Mouse (Mus musculus) cerebellum, adult 2 months (tissue): ENCODE results near the gene Tpcn1.

Experiments used
- CTCF ChIP-seq: fragments of 200-500 bp; IDR thresholded peaks from 2 replicates; pipeline ENCODE4 v1.5.1; 2011; ENCODE audit warnings: low read depth, mild to moderate bottlenecking, control low read depth, low read length, moderate library complexity, borderline replicate concordance; ENCODE audit not compliant: insufficient read depth
- POLR2A ChIP-seq: fragments of 200-500 bp; IDR thresholded peaks from 2 replicates; pipeline ENCODE4 v1.6.1; 2011; ENCODE audit warnings: low read length, control low read depth, borderline replicate concordance; ENCODE audit not compliant: insufficient read depth

DNA sequence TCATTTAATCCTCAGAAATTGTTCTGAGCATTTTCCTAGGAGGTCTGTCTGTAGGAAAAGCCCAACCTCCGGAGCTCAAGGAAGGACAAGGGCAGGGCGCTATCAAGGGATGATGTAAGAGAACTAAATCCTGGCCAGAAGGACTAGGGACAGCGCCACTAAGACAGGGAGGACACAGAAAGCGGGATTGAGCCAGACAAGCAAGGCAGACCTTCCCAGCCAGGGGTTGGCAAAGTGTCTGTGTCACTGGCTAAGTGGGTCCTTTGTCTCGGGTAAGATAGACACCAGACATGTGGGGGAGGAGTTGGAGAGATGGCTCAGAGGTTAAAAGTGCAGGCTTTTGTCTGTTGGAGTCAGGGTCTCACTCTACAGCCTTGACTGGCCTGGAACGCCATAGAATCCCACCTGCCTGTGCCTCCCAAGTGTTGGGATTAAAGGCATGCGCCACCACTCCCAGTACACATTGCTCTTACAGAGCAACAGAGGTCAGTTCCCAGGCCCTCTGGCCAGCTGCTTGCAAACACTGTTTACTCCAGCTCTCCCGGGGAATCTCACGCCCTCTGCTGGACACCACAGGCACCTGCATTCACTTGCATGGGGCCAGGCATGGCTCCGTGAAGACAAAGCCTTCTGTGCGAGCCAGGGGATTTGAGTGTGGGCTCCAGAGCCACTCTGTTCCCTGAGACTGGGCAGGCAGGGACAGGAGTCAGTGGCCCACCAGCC is 12.6 kb upstream of the Tpcn1 start:
- TF ChIP-seq CTCF (peak; percentile 32; the same call in 1 of the 2 replicates), POLR2A (no peak)
